Mouse (Mus musculus) adrenal gland, postnatal 25 days (tissue): ENCODE measurements around the gene Wdr86. TPM values are rescaled to one million over a fixed set of nuclear protein-coding genes. Genes with fewer than 3 reads are reported as not detected.

Experiments used
- DNase-seq: peaks from one replicate; pipeline ENCODE4 v3.0.0; 2021; ENCODE audit warnings: mixed read lengths
- total RNA-seq: library from RNA; stranded (reverse); gene quantifications from 2 replicates; pipeline ENCODE4 v1.2.3, GENCODE M21; 2021

Gene Wdr86
- total RNA-seq, 1 experiment from 2014 or later, result 3.6 TPM

DNA sequence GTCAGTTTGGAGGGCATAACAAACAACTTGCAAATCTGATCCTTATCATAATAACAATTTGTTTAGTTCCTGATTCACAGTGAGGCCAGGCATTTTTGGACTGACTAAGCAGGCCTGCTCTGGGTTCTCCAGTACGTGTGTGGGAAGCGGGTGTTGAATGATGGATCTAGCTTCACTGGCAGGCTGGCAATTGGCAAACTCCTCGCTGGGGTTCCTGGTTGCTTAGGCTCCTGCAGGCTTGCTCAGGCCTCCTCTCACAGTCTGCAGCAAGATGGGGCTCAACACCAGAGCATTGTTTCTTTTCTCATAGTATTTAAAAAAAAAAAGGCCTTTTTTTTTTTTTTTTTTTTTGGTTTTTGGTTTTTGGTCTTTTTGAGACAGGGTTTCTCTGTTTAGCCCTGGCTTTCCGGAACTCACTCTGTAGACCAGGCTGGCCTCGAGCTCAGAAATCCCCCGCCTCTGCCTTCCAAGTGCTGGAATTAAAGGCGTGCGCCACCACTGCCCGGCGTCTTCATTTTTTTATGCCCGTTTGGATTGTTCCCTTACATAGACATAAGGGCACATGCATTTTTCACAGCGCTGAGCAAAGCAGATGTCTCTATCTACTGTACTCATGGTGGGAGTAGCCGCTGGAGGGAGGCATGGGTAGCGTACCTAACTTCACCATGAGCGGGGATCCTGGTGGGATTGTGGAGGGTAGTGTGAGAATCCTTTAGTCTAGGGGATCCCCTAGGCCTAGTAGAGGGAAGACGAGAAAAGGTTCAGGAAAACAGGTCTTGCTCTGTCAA lies 45.8 kb downstream of the Wdr86 start:
- DNase-seq, result no peak

- DNase-seq, result no peak
Measured at GRCm38 (mm10) chr5:24681436-24681835, 49.1 kb downstream of the Wdr86 start.

DNA sequence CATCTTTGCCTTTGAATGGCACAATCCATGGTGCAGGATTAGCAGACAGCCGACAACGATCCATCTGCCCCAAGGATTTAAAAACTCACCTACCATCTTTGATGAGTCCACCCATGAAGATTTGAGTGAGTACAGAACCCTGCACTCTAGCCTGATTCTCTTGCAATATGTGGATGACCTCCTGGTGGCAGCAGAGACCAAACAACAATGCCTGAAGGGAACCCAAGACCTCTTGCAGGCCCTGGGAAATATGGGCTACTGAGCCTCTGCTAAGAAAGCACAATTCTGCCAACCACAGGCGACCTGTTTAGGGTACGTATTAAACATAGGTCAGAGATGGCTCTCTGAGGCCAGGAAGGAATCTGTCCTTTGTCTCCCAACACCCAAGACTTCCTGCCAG lies 56.3 kb downstream of the Wdr86 start:
- DNase-seq, result peak; percentile 76

Other genes with a start within 250 kb of the Wdr86 start
- not detected in 2 replicates for gene Gbx1, start 203.5 kb downstream of the Wdr86 start, total RNA-seq
- 0.67 TPM in 1 of 2 replicates, not detected in the other for gene Asb10, start 189.7 kb downstream of the Wdr86 start, total RNA-seq
- not detected in 2 replicates for gene 4931409K22Rik, start 173.9 kb downstream of the Wdr86 start, total RNA-seq
- 74.1 and 76.8 TPM in 2 replicates for gene Abcf2, start 153.3 kb downstream of the Wdr86 start, total RNA-seq
- 40.7 and 66.4 TPM in 2 replicates for gene Chpf2, start 144.0 kb downstream of the Wdr86 start, total RNA-seq
- 14.5 and 18.7 TPM in 2 replicates for gene Smarcd3, start 106.3 kb downstream of the Wdr86 start, total RNA-seq
- 59.5 and 71.3 TPM in 2 replicates for gene Nub1, start 45.2 kb downstream of the Wdr86 start, total RNA-seq
- gene Crygn, start 27.3 kb upstream of the Wdr86 start, total RNA-seq, result 2.4 TPM in 1 of 2 replicates, not detected in the other
- 83.9 and 85.1 TPM in 2 replicates for gene Rheb, start 111.9 kb upstream of the Wdr86 start, total RNA-seq